Mouse (Mus musculus) kidney, adult 2 months (tissue): ENCODE measurements around the gene 9530068E07Rik.

Experiments used
- CTCF ChIP-seq: fragments of 200-500 bp; conservative IDR thresholded peaks from 2 replicates; pipeline ENCODE4 v1.5.1; 2011; ENCODE audit warnings: low read depth, mild to moderate bottlenecking, control low read depth, low read length, moderate library complexity, mixed read lengths; ENCODE audit not compliant: insufficient read depth, insufficient read length
- POLR2A ChIP-seq: fragments of 200-500 bp; IDR thresholded peaks from one replicate; pipeline ENCODE4 v1.6.1; 2011; ENCODE audit warnings: low read depth, low read length, control low read depth

GRCm38 (mm10) chr11:52360471-52361277 lies 35.6 kb upstream of the 9530068E07Rik start, which contains the start of gene Vdac1:
- TF ChIP-seq CTCF = no peak
- TF ChIP-seq POLR2A = peak; percentile 18
